Mouse (Mus musculus) brain, embryonic 18.5 days (tissue): Measurements from ENCODE around the gene Nfic.

Source experiments
- DNase-seq: peaks from one replicate; pipeline ENCODE4 v3.0.0-alpha.2; 2012; ENCODE audit warnings: low read depth, low spot score

The Nfic gene

DNA sequence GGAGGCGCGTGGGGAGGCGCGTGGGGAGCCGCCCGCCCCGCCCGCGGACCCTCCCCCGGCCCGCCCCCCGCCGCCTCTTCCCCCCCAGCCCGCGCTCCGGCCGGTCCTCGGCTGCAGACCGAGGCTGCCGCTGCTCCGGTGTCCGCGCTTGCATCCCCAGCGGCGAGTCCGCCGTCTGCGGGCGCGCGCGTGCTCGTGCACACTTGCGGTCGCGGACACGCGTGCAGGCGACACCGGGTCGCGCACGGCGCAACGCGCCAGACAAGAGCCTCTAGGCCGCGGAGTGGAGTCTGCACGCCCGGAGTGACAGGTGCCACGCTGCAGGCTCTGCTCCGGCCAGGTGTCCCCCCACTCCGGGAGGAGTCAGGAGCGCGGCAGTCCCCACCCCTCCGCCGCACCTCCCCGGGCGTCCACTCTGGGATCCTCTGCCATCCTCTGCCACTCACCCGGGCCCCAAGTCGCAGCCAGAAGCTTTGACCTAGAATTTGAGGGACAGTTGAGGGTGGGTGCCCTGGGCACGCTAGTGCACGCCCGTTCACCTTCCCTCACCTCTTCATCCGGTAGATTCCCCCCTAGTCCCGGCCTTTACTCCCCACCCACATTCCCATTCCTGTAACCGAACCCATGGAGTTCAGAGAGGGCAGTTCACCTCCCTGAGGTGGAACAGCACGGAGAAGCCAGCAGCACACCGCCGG is 24.5 kb downstream of the Nfic start:
- no peak for DNase-seq

DNA sequence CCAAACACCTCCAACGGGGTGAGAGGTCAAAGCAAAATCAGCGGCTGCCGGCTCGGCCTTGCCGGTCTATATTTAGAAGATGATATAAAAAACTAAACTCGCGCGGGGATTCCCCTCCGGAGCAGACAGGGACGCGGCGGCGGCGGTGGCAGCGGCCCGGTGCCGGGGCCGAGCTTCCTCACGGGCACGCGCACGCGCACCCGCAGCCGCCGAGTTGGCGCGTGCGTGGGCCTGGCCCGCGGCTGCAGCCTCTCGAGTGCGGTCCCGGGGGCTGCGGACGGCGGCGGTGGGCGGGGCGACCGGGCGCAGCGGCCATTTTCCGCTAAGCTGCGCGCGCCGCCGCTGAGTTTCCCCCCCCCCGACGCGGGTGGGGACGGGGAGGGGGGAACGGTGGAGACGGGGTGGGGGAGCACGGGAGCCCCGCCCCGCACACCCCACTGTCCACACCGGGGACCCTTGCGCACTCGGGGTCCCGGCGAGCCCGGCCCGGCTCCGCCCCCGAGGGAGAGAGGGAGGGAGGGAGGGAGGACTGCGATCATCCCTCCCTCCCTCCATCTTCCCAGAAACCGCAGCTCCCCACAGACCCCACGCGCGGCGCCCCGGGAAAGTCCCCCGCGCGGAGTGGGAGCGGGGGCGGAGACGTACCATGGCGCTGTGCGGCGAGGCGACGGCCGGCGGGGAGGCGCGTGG is 25.1 kb downstream of the Nfic start:
- DNase-seq: no peak

DNA sequence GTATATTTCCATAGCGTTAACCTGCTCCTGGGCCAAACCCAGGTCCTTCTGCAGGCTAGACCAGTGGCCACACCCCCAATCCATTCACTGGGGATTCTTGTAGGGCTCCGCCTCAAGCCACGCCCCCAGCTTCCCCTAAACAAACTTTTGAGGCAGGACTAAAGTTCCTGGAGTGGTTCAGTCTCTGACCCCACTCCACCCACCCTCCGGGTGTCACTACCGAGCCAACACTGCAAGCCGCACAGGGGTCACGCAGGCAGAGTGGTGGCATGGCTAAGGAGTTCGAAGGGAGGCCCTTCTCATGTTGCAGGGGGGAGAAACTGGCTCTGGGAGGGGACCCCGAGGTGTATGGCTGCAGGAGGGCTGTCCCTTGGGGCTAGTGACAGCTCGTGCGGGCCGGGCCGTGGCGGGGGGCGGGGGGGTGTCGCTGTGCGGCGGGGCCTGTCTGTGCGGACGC is 25.8 kb downstream of the Nfic start:
- no peak for DNase-seq

DNA sequence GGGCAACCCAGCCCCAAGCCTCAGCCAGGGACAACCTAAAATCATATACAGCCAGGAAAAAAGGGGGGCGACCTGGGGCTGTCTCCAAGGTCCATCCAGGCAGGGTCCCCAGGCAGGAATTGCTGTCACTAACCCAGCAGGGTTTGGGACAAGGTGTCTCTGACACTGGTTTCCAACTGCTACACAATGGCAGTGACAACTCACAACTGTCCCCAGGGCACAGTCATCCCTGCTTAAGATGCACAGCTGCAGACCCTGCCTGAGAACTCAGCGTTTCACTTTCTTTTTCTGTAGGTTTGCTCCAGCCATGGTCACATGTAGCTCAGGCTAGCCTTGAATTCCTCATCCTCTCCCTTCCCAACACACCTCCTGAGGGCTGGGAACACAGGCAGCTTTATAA is 26.3 kb downstream of the Nfic start:
- DNase-seq: no peak

DNA sequence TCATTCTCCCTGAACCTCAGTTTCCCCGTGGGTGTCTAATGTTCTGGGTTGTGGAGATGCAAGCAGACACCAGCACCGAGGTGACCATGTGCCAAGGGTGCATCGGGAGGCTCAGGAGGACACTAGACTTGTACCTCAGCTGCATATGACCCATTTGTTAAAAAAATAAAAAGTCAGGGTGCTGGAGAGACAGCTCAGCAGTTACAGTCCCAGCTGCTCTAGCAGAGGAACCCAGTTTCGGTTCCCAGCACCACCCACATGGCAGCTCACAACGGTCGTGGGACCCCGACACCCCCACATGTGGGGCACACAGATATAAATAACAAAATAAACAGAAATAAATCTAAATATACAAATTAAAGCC is 26.9 kb downstream of the Nfic start:
- no peak for DNase-seq

DNA sequence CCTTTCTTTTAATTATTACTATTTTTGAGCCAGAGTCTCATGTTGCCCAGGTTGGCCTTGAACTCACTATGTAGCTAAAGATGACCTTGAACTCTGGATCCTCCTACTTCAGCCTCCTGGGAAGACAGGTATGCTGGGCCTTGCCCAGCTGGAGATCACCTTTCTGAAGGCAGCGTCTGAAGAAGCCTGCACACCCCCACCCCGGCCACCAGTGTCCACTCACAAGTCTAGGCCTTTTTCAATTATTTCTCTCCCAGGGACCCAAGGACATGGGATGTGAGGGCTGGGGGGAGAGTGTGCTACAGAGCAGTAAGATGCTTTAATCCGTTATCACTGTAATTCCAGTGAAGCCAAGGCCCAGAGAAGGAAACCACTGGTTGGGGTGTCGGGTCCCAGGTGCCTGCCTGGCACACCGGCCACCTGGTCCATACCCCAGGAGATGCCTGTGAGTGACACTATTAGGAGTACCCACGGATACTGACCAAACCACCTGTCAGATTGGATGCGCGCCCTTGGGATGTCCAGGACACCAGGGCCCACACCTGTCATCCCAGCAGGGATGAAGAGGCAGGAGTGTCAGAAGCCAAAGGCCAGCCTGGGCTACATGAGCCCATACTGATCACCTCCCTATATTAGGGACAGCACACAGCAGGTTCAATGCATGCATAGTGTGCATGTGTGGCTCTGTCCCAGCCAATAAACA is 27.5 kb downstream of the Nfic start:
- no peak for DNase-seq

DNA sequence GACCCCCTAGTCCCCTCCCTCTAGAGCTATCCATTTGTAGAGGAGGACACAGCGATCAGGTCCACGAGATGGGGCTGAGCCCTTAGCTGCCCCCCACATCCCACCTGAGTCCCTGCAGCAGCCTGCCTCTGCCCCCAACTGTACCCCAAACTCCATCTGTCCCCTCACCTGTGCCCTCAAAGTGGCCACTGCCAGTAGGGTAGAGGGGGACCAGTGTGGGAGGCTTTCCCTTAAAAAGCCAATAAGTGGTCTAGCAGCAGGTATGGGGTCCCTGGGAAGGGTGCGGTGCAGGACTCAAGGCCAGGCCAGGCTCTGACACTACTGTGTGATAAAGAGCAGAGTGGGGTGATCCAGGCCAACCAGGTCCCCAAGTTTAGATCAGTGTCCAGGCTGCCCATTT is 28.1 kb downstream of the Nfic start:
- DNase-seq: no peak

DNA sequence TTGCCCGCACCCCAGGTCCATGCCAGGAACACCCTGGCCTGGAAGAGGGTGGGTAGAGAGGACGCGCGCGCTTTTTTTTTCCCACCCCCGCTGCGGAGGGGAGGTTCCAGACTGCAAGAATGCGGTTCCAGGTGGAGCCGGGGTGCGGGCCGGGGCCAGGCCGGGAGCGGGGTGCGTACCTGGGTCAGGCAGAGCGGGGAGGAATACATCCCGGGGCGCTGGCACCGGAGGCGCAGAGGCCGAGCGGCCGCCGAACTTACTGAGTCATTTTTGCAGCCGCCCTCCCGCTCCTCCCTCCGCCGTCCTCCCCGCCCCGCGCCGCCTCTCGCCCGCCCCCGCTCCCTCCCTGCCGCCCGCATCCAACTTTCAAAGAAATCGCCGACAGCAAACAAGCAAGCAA is 28.5 kb downstream of the Nfic start:
- DNase-seq: no peak

DNA sequence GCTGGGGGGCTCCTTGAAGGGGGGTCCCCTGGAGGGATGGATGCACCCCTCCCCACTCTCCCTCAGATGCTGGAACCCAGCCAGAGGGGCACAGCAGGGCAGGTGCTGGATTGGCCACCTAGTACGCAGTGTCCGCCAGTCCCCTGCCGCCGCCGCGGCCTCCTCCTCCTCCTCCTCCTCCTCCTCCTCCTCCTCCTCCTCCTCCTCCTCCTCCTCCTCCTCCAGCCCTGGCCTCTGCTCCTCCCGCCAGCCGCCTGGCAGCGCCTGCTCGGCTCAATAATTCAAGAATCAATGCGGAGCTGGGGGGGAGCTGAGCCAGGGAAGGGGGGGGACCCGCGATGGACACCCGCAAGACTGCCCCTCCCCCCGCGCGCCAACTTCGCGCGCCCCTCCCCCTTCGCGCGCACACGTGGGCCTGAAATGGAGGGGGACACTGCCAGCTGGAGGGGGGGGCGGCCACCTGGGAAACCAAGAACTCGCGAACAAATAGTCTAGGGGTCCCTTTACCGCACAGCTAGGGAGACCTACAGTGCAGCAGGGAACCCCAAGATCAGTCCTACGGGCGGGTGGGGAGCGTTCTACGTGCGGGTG is 29.3 kb downstream of the Nfic start:
- no peak for DNase-seq

DNA sequence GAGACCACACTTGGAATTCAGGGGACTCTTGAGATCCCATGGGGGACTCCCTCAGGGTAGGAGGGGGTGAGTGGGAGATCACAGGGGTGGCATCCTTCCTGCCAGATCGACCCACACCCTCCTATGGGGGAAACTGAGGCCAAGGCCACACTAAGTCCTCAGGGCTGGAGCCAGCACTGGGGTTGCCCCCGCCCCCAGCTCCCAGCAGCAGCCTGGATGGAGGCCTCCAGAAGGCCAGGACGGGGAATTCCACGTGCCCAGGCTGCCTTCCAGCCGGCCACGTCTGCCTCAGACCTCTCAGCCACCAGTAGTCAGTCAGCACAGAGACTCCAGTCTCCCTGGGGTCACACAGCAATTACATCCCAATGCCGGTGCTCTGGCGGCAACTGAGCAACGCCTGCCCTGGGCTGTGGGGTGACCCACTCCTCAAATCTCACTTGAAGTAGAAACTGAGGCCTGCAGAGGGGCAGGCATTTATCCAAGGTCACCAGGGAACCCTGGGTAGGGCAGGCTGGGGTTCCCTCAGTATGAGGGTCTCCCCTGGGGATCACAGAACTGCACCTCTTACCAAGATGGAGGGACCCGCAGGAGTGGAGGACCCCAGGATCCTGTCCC is 30.1 kb downstream of the Nfic start:
- DNase-seq: no peak

DNA sequence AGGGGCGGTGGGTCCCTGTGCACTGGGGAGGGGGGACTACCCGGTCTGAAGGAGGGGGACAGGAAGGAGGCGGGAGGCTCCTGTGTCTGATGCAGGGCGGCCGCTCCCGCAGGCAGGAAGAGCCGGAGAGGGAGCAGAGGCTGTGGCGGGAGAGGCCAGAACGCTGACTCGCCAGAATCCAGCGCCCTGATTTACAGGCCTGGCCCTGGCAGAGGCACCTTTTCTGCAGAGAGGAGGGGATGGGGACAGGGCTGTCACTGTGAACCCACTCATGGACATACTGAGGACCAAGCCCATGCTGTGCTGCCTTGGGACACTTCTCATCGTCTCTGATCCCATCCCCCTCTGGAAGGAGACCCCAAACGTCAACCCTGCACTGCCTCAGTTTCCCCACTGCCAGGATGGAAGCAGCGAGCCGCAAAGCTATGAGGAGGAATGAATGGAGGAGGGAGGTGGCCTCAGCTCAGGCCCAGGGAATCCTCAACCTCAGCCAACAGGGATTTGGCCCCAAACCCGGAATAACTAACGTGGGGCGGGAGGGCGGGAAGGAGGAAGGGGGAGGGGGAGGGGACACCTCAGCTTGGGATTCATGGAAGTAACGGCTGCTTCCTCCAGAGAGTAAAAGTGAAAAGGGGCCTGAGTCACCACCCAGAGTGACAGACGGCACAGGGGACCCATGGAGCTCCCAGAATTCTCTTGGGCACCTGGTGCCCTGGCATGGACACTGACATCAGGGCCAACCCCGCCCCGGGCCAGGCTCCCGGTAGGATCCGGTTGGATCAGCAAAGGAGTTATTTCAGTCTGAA is 31.0 kb downstream of the Nfic start:
- DNase-seq: no peak

DNA sequence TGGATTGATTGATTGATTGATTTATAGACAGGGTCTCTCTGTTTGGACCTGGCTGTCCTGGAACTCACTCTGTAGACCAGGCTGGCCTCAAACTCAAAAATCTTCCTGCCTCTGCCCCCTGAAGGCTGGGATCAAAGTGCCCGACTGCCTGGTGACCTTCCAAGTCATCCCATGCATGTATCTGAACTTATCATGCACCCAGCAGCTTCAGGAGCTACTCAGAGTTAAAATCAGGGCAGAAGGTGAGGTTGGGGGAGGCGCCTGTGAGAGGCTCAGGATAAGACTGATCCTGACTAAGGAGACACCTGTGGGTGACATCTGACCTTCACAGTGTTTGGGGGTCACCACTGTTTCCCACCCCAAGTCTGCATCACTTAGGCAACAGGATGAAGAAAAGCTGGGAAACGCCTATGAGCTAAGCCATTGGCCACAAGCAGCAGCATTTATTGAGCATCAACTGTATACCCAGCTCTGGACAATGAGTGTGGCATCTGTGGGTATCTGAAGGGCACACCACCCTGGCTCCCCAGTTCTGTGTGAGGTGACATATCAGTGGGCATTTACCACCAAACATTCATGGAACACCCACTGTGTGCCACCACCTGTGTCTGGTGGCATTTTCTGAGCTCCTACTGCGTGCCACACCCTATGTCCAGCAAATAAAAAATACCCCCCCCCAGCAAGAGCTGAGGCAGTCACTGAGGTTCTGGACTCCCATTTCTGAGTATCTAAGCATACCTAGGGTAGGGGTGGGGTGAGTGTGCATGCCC is 31.8 kb downstream of the Nfic start:
- no peak for DNase-seq

DNA sequence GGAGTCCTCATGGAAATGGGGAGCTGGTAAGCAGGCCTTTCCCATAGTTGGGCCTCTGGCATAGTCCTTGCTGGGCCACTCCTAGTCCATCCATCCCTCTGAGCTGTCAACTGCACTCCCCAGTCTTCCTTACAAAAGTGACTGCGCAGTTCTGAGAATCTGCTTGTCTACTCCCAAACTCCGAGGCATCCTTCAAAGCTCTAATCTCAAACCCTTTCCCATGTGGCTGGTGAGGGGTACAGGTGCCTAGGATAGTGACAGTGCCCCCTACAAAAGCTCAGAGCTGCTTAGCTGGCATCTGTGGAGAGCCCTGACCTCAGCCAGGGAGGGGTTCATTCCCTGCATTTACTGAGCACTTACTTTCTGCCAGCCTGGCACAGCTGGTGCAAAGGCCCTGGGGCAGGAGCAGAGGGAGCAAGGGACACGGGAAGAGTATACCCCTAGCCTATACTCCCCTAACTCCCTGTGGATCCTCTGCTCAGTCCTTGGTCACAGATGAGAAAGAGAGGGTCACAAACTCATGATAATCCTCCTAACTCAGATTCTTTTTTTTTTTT is 32.7 kb downstream of the Nfic start:
- DNase-seq: no peak

DNA sequence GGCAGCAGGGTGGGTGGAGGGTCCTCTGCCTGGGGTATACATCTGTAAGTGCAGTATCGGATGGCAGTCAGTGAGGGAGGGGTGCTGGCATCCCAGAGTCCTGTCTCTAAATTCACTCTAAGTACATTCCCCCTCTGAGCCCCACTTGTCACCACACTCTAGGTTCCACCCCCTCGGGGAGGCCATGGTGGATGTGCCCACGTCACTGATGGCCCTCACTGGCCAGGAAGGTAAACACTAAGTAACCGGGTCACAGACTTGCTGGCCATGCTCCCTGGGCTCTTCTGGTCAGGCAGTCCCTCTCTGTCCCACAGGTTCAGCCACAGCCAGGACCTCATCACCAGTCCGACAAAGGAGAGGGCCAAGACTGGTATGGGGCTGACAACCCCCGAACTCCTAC is 33.2 kb downstream of the Nfic start:
- DNase-seq: no peak

DNA sequence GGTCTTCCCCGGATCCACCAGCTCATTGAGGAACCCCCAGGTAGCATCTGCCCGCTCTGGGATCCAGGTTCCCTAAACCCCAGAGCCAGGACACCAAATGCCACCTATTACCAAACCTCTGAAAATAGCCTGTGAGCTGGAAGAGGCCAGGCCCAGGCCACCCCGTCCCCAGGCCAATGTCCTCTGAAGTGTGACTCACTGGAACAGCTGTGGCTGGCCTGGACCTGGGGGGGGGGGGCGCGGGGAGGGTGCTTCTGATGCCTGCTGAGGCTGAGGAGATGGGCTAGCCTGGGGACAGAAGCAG is 33.7 kb downstream of the Nfic start:
- DNase-seq: no peak

DNA sequence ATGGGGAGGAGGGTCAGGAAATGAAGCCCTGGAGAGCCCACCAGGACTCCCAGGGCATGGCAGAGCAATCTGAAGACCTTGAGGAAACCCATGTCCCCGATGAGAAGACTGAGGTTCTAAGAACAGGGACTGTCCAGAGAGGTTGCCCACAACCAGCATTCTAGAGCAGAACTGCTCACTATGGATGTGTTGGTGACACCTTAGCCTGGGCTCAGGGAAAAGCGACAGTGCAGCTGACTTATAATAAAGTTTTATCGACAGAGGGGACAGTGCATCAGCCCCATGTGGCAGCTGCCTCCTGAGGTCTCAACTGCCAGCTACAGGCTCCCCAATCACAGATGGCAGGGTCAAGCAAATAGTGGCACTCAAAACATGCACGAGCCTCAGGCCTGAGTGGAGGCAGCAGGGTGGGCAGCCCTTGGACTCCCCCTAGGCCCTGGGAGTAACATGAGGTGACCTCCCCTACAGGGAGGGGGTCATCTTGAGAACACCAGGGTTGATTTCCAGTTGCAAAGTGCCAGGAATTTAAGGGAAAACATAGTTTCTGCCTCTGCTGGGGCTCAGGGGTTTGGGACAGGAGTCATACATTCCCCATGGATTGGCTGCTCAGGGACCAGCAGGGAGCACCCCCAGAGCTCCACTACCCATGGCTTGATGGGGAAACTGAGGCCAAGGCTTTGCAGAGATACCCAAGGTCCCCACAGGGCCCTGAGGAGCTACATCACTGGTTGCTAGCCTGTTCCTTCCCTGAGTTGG is 34.2 kb downstream of the Nfic start:
- DNase-seq: no peak

DNA sequence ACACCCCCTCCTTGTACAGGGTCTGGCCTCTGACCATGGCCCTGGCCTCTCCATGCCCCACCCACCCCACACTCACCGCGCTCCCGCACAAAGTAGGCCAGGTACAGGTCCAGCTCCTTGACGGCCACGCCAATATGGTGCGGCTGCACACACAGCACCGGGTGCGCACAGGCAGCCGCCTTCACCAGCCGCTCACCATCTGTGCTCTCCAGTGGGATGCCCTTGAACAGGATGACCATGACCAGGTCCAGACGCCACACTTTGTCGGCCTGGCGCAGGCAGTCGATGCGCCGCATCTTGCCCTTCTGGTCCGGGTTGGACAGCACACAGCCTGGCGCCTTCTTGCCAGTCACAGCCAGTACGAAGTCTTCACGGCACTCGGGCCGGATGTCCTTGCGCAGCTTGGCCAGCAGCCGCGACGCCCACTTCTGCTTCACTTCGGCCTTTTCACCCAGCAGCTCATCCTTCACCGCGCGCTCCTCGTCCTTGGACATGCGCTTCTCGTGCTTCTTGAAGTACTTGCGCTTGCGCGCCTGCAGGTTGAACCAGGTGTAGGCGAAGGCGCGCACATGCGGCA is 35.2 kb downstream of the Nfic start:
- no peak for DNase-seq

DNA sequence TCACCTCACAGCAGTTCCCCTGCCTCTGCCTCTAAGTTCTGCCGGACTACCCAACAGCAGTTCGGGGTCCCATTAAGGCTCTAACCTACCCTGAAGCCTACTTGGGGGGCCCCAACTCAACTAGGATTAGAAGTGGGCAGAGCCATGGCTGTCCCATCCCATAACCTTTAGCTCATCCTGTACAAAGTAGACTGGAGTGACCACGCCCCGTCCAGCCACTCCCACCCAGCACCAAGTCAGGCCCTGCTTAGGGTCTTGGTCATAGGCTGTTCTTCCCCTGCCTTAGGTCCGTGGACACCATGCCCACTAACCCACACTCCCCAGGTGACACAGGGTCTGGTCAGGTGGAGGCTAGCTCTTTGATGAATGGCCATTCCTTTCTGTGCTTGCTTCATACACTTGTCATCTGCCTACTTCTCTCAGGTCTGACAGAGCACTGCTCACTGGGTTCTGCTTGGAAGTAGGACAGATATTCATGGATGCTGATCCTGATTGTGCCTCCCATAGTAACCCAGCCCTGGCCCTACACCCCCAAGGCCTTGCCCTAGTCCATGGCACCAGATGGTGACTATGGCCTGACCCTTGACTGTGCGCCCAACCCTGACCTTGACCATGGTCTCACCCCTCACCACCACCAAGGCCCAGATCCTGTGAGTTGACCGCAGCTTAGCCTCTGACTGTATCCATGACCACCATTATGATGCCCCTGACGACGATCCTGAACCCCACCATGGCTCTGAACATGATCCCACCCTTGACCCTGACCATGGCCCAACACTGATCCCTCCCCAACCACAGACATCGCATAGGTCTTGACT is 36.1 kb downstream of the Nfic start:
- no peak for DNase-seq
